Mouse (Mus musculus) hindbrain, embryonic 13.5 days (tissue): ENCODE measurements around the gene Gpnmb. TPM values are rescaled to one million over a fixed set of nuclear protein-coding genes. Genes with fewer than 3 reads are reported as not detected.

Source experiments
- ATAC-seq: fragments of 200-750 bp; cut with Nextera tagmentation; 2 replicates; pipeline ENCODE4 v1.8.0; 2017; ENCODE audit warnings: moderate TSS enrichment; ENCODE audit not compliant: low FRiP score
- H3K27ac ChIP-seq: fragments of 300-500 bp; sonication (generic); 2 replicates; pipeline ENCODE4 v1.5.1; 2015; ENCODE audit warnings: inconsistent platforms, mild to moderate bottlenecking, moderate library complexity
- H3K27me3 ChIP-seq: fragments of 300-500 bp; sonication (generic); 2 replicates; pipeline ENCODE4 v1.6.1; 2015; ENCODE audit warnings: mild to moderate bottlenecking, inconsistent platforms
- H3K36me3 ChIP-seq: fragments of 300-500 bp; sonication (generic); 2 replicates; pipeline ENCODE4 v1.6.1; 2015; ENCODE audit warnings: mild to moderate bottlenecking, inconsistent platforms
- H3K4me1 ChIP-seq: fragments of 300-500 bp; sonication (generic); replicated peaks from 2 replicates; pipeline ENCODE4 v1.6.1; 2015; ENCODE audit warnings: inconsistent platforms
- H3K4me2 ChIP-seq: fragments of 300-500 bp; sonication (generic); 2 replicates; pipeline ENCODE4 v1.6.1; 2015; ENCODE audit warnings: inconsistent platforms, mild to moderate bottlenecking, moderate library complexity
- H3K4me3 ChIP-seq: fragments of 300-500 bp; sonication (generic); 2 replicates; pipeline ENCODE4 v1.5.1; 2015; ENCODE audit warnings: mild to moderate bottlenecking, inconsistent platforms
- H3K9ac ChIP-seq: fragments of 300-500 bp; sonication (generic); 2 replicates; pipeline ENCODE4 v1.6.1; 2015; ENCODE audit warnings: mild to moderate bottlenecking, inconsistent platforms
- H3K9me3 ChIP-seq: fragments of 300-500 bp; sonication (generic); 2 replicates; pipeline ENCODE4 v1.6.1; 2016; ENCODE audit warnings: inconsistent platforms
- WGBS: fragments of 180-500 bp; shearing (Covaris S2); methylation state at CpG from one replicate; pipeline ENCODE4 v1.1.7; 2015; 5-methylcytosine and 5-hydroxymethylcytosine counted together
- polyA plus RNA-seq: library from polyadenylated mRNA; unstranded; fragments of >200 nt; fragmentation: Nextera tagmentation; extraction: Ambion mirVana; gene quantifications from 2 replicates; pipeline ENCODE4 v1.2.1, GENCODE M21; 2015

The Gpnmb gene
- polyA plus RNA-seq, 1 experiment from 2014 or later, result 0.12 TPM

GRCm38 (mm10) chr6:49109196-49109595 lies 72.8 kb downstream of the Gpnmb start:
- no peaks in the 10 kb centered on the region for H3K27me3 ChIP-seq
- H3K9me3 ChIP-seq, result no peaks in the 10 kb centered on the region
- H3K4me1 ChIP-seq, result no peaks in the 10 kb centered on the region
- no peak overlapping the region for H3K4me2 ChIP-seq
- WGBS, result 95% methylated on average over 2 of the region's 2 CpGs
- H3K9ac ChIP-seq, result no peak overlapping the region
- peaks cover 48% of the 10 kb centered on the region for H3K36me3 ChIP-seq
- ATAC-seq, result no peak
- no peak overlapping the region for H3K4me3 ChIP-seq
- H3K27ac ChIP-seq, result no peak overlapping the region; the same call in 1 of the 2 replicates

DNA sequence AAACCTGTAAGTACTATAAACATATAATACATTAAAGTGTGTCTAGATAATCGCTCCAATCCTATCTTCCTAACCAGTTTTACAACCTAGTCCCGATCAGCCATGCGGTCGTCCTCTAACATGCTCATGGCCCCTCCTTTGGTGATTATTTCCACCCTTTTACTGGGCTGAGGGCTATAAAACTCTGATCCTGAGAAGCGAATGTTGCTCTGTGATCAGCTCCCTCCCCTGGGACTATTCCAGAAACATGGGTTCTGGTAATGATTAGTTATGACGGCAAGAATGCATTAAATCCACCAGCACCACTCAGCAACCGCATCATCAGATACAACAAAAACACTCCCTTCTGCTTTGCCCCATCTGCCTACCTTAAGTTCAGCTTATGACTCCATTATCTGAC lies 77.5 kb downstream of the Gpnmb start:
- H3K4me3 ChIP-seq, result no peak overlapping the region
- H3K4me1 ChIP-seq, result 0 out of 2 replicates have a peak, but pooled peaks cover 4% of the 10 kb centered on the region
- no peak overlapping the region for H3K9ac ChIP-seq
- peaks cover 31% of the 10 kb centered on the region for H3K36me3 ChIP-seq
- no peak for ATAC-seq
- H3K9me3 ChIP-seq, result no peaks in the 10 kb centered on the region
- H3K27ac ChIP-seq, result no peak overlapping the region
- no peak overlapping the region for H3K4me2 ChIP-seq
- no peaks in the 10 kb centered on the region for H3K27me3 ChIP-seq
- 84% methylated on average over 7 of the region's 7 CpGs for WGBS

- H3K9ac ChIP-seq, result no peak overlapping the region
- no peak overlapping the region for H3K4me2 ChIP-seq
- H3K27me3 ChIP-seq, result no peaks in the 10 kb centered on the region
- no peak overlapping the region for H3K27ac ChIP-seq
- H3K9me3 ChIP-seq, result no peaks in the 10 kb centered on the region
- WGBS, result 92% methylated on average over 6 of the region's 6 CpGs
- peaks cover 6% of the 10 kb centered on the region for H3K4me1 ChIP-seq
- no peak for ATAC-seq
- H3K4me3 ChIP-seq, result no peak overlapping the region
- H3K36me3 ChIP-seq, result peaks cover 25% of the 10 kb centered on the region
Observed at GRCm38 (mm10) chr6:49114457-49114856, 78.1 kb downstream of the Gpnmb start.

- Histone ChIP-seq H3K4me1 (peaks cover 14% of the 10 kb centered on the region), H3K4me3 (no peak overlapping the region), H3K9me3 (no peaks in the 10 kb centered on the region), H3K27ac (no peak overlapping the region), H3K27me3 (no peaks in the 10 kb centered on the region), H3K9ac (no peak overlapping the region), H3K36me3 (peaks cover 21% of the 10 kb centered on the region), H3K4me2 (no peak overlapping the region)
- no peak for ATAC-seq
- 77% methylated on average over 5 of the region's 5 CpGs for WGBS
Observed at GRCm38 (mm10) chr6:49115550-49115949, 79.2 kb downstream of the Gpnmb start.

DNA sequence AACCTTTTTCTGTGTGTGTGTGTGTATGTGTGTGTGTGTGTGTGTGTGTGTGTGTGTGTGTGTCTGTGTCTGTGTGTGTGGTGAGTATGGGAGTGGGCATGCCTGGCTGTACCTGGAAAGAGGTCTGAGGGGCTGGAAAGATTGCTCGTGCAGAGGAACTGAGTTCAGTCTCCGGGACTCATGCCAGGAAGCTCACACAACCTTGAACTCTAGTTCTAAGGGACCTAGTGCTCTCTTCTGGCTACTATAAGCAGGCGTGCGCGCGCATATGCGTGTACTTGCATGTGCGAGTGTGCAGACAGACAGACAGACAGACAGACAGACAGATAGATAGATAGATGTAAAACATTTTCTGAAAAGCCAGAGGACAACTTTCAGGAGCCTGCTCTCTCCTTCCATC lies 79.9 kb downstream of the Gpnmb start:
- Histone ChIP-seq H3K9me3 (no peaks in the 10 kb centered on the region), H3K27ac (no peak overlapping the region), H3K4me3 (no peak overlapping the region), H3K27me3 (no peaks in the 10 kb centered on the region), H3K4me1 (peaks cover 14% of the 10 kb centered on the region), H3K36me3 (peaks cover 21% of the 10 kb centered on the region), H3K4me2 (no peak overlapping the region), H3K9ac (no peak overlapping the region)
- no peak for ATAC-seq
- 95% methylated on average over 8 of the region's 8 CpGs for WGBS

GRCm38 (mm10) chr6:49118446-49118845 lies 82.1 kb downstream of the Gpnmb start:
- Histone ChIP-seq H3K27me3 (no peaks in the 10 kb centered on the region), H3K36me3 (peaks cover 33% of the 10 kb centered on the region), H3K9me3 (0 out of 2 replicates have a peak, but pooled peaks cover 7% of the 10 kb centered on the region), H3K27ac (peak overlapping the region; percentile 48; the same call in 1 of the 2 replicates), H3K9ac (no peak overlapping the region), H3K4me1 (peaks cover 14% of the 10 kb centered on the region), H3K4me2 (no peak overlapping the region), H3K4me3 (no peak overlapping the region)
- ATAC-seq, result no peak
- 90% methylated on average over 8 of the region's 8 CpGs for WGBS

- Histone ChIP-seq H3K27ac (no peak overlapping the region; the same call in 1 of the 2 replicates), H3K4me2 (no peak overlapping the region), H3K4me1 (peaks cover 14% of the 10 kb centered on the region), H3K27me3 (no peaks in the 10 kb centered on the region), H3K4me3 (no peak overlapping the region), H3K9ac (no peak overlapping the region), H3K9me3 (0 out of 2 replicates have a peak, but pooled peaks cover 7% of the 10 kb centered on the region), H3K36me3 (peaks cover 31% of the 10 kb centered on the region)
- WGBS, result 84% methylated on average over 1 of the region's 1 CpGs
- ATAC-seq, result no peak
Observed at GRCm38 (mm10) chr6:49119462-49120135, 83.3 kb downstream of the Gpnmb start.

DNA sequence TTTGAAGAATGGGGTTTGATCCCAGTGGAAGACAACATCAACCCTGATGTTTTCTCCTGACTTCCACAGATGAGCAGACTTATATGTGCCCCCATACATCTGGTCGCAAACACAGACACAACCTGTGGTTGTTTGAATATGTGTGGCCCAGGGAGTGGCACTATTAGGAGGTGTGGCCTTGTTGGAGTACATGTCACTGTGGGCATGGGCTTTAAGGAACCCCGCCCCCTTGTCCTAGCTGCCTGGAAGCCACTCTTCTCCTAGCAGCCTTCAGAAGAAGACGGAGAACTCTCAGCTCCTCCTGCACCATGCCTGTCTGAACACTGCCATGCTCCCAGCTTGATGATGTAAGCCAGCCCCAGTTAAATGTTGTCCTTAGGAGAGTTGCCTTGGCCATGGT lies 84.0 kb downstream of the Gpnmb start:
- Histone ChIP-seq H3K4me1 (peaks cover 14% of the 10 kb centered on the region), H3K27ac (no peak overlapping the region), H3K4me3 (no peak overlapping the region), H3K4me2 (no peak overlapping the region), H3K9ac (no peak overlapping the region), H3K36me3 (peaks cover 30% of the 10 kb centered on the region), H3K27me3 (no peaks in the 10 kb centered on the region), H3K9me3 (0 out of 2 replicates have a peak, but pooled peaks cover 7% of the 10 kb centered on the region)
- no peak for ATAC-seq
- WGBS, result 94% methylated on average over 3 of the region's 3 CpGs

Other genes with a start within 250 kb of the Gpnmb start
- gene Tmem176a, start 195.6 kb upstream of the Gpnmb start, polyA plus RNA-seq, result 19.0 and 19.9 TPM in 2 replicates
- gene Tmem176b, start 195.1 kb upstream of the Gpnmb start, polyA plus RNA-seq, result 116 and 118 TPM in 2 replicates
- gene Aoc1, start 163.7 kb upstream of the Gpnmb start, polyA plus RNA-seq, result not detected in 2 replicates
- not detected in 2 replicates for gene 1600015I10Rik, start 106.7 kb upstream of the Gpnmb start, polyA plus RNA-seq
- not detected in 2 replicates for gene Doxl2, start 61.6 kb upstream of the Gpnmb start, polyA plus RNA-seq
- not detected in 2 replicates for gene Svs1, start 49.7 kb upstream of the Gpnmb start, polyA plus RNA-seq
- gene Malsu1, start 37.2 kb downstream of the Gpnmb start, polyA plus RNA-seq, result 60.7 and 73.6 TPM in 2 replicates
- 43.7 and 45.0 TPM in 2 replicates for gene Igf2bp3, start 178.4 kb downstream of the Gpnmb start, polyA plus RNA-seq
- gene Tra2a, start 227.5 kb downstream of the Gpnmb start, polyA plus RNA-seq, result 133 and 143 TPM in 2 replicates